8 mouse cellular contexts compared by ENCODE assay signal in genomic region chr11:102990152-102990663, GRCm38 (mm10). TPM values are rescaled to one million over a fixed set of nuclear protein-coding genes. Genes with fewer than 3 reads are reported as not detected.
A peak's percentile ranks its signal among the peaks of the same experiment; 100 is the strongest.
DNase-seq lines count a peak whose midpoint lies in the region; ATAC-seq lines count a peak whose summit lies in the region.

No protein-coding gene starts in this region.

- peak overlapping the region; percentile 60 for H3K9ac ChIP-seq in forebrain, embryonic 13.5 days
- H3K9ac ChIP-seq in liver, embryonic 11.5 days (ENCODE audit: low read depth, low read length), result no peak overlapping the region
- H3K9ac ChIP-seq in neural tube, embryonic 15.5 days (replicated peaks), result peak overlapping the region; percentile 36

- peaks cover 45% of the 10 kb centered on the region for H3K27me3 ChIP-seq in forebrain, embryonic 13.5 days
- H3K27me3 ChIP-seq in liver, embryonic 11.5 days (replicated peaks; ENCODE audit: control insufficient read depth, insufficient read depth, low read length), result peaks cover 54% of the 10 kb centered on the region
- H3K27me3 ChIP-seq in neural tube, embryonic 15.5 days (replicated peaks), result peaks cover 33% of the 10 kb centered on the region

- H3K27ac ChIP-seq in brown adipose tissue, adult 24 weeks (replicated peaks; ENCODE audit: low read depth, low read length), result no peak overlapping the region
- no peak overlapping the region for H3K27ac ChIP-seq in forebrain, embryonic 13.5 days
- no peak overlapping the region for H3K27ac ChIP-seq in liver, embryonic 11.5 days (ENCODE audit: low read depth, low read length)
- H3K27ac ChIP-seq in neural tube, embryonic 15.5 days (replicated peaks), result no peak overlapping the region

- 0 out of 2 replicates have a peak, but pooled peaks have one; percentile 26 for ATAC-seq in forebrain, embryonic 13.5 days
- peak; percentile 35; the same call in 1 of the 2 replicates for ATAC-seq in liver, embryonic 11.5 days (replicated peaks; ENCODE audit: low FRiP score)
- no peak for ATAC-seq in neural tube, embryonic 15.5 days (ENCODE audit: low FRiP score)

- no peaks in the 10 kb centered on the region for H3K4me1 ChIP-seq in brown adipose tissue, adult 24 weeks (ENCODE audit: control insufficient read depth, insufficient read depth, insufficient read length, low read length)
- peaks cover 32% of the 10 kb centered on the region for H3K4me1 ChIP-seq in forebrain, embryonic 13.5 days
- H3K4me1 ChIP-seq in liver, embryonic 11.5 days (replicated peaks; ENCODE audit: control insufficient read depth, insufficient read depth, low read length), result peaks cover 8% of the 10 kb centered on the region; the same call in 1 of the 2 replicates
- H3K4me1 ChIP-seq in neural tube, embryonic 15.5 days, result peaks cover 27% of the 10 kb centered on the region

- peaks cover 14% of the 10 kb centered on the region for H3K36me3 ChIP-seq in forebrain, embryonic 13.5 days (ENCODE audit: poor library complexity, severe bottlenecking)
- H3K36me3 ChIP-seq in liver, embryonic 11.5 days (ENCODE audit: control insufficient read depth, insufficient read depth, low read length), result peaks cover 11% of the 10 kb centered on the region
- H3K36me3 ChIP-seq in neural tube, embryonic 15.5 days, result peaks cover 12% of the 10 kb centered on the region

- no peaks in the 10 kb centered on the region for H3K9me3 ChIP-seq in forebrain, embryonic 13.5 days (replicated peaks)
- no peaks in the 10 kb centered on the region for H3K9me3 ChIP-seq in liver, embryonic 11.5 days (ENCODE audit: control insufficient read depth, low read length)
- H3K9me3 ChIP-seq in neural tube, embryonic 15.5 days (replicated peaks), result no peaks in the 10 kb centered on the region

- WGBS in forebrain, embryonic 13.5 days, result 2% methylated on average over 29 of the region's 29 CpGs
- 3% methylated on average over 29 of the region's 29 CpGs for WGBS in liver, embryonic 11.5 days
- WGBS in neural tube, embryonic 15.5 days, result 2% methylated on average over 29 of the region's 29 CpGs

- DNase-seq in layer of hippocampus, postnatal 10 days (ENCODE audit: low spot score in 2 of 2), result peak; percentile 58 to 73
- DNase-seq in layer of hippocampus, adult 8-10 months (ENCODE audit: low spot score in 2 of 2), result no peak
- DNase-seq in induced T-regulatory cell, adult 2 months (ENCODE audit: low read depth), result peak; percentile 40
- no peak for DNase-seq in liver, embryonic 11.5 days (ENCODE audit: low spot score)
- DNase-seq in yolk sac, embryonic 10.5 days (ENCODE audit: low spot score), result no peak

- peak overlapping the region; percentile 45 for H3K4me3 ChIP-seq in brown adipose tissue, adult 24 weeks (ENCODE audit: insufficient read depth, low read depth, low read length)
- peak overlapping the region; percentile 39 for H3K4me3 ChIP-seq in forebrain, embryonic 13.5 days
- peak overlapping the region; percentile 34 for H3K4me3 ChIP-seq in liver, embryonic 11.5 days (ENCODE audit: low read depth, low read length)
- peak overlapping the region; percentile 32 for H3K4me3 ChIP-seq in neural tube, embryonic 15.5 days (replicated peaks)

- peak overlapping the region; percentile 69 for H3K4me2 ChIP-seq in forebrain, embryonic 13.5 days
- peak overlapping the region; percentile 72 for H3K4me2 ChIP-seq in liver, embryonic 11.5 days
- peak overlapping the region; percentile 72 for H3K4me2 ChIP-seq in neural tube, embryonic 15.5 days

RNA-seq across cellular contexts. Expression of gene Nmt1, which starts 37.8 kb away (rescaled TPM):
- total RNA-seq in layer of hippocampus, postnatal 10 days (2021), result 10 to 100 TPM; 79.7 to 87.3 TPM
- 100 to 1,000 TPM; 152 to 165 (median 160) TPM for total RNA-seq in layer of hippocampus, adult 8-10 months (2022)
- polyA plus RNA-seq in brown adipose tissue, adult 24 weeks (2012; ENCODE audit: insufficient read depth, insufficient read length, missing spikeins), result 52.6 and 57.2 TPM in 2 replicates
- polyA plus RNA-seq in forebrain, embryonic 13.5 days (2015; fragmentation: Nextera tagmentation; extraction: Ambion mirVana), result 47.3 and 53.9 TPM in 2 replicates
- 67.8 and 74.6 TPM in 2 replicates for polyA plus RNA-seq in liver, embryonic 11.5 days (2014; fragmentation: Nextera tagmentation; extraction: Ambion mirVana)
- 33.8 and 39.3 TPM in 2 replicates for polyA plus RNA-seq in neural tube, embryonic 15.5 days (2015; fragmentation: Nextera tagmentation; extraction: Ambion mirVana)

RNA-seq across cellular contexts. Expression of gene Dcakd, which starts 37.9 kb away (rescaled TPM):
- 100 to 1,000 TPM; 117 to 118 TPM for total RNA-seq in layer of hippocampus, postnatal 10 days (2021)
- 10 to 100 TPM; 55.2 to 71.2 (median 63.6) TPM for total RNA-seq in layer of hippocampus, adult 8-10 months (2022)
- 25.6 and 25.9 TPM in 2 replicates for polyA plus RNA-seq in brown adipose tissue, adult 24 weeks (2012; ENCODE audit: insufficient read depth, insufficient read length, missing spikeins)
- polyA plus RNA-seq in forebrain, embryonic 13.5 days (2015; fragmentation: Nextera tagmentation; extraction: Ambion mirVana), result 182 and 195 TPM in 2 replicates
- polyA plus RNA-seq in liver, embryonic 11.5 days (2014; fragmentation: Nextera tagmentation; extraction: Ambion mirVana), result 109 and 114 TPM in 2 replicates
- 149 and 153 TPM in 2 replicates for polyA plus RNA-seq in neural tube, embryonic 15.5 days (2015; fragmentation: Nextera tagmentation; extraction: Ambion mirVana)

RNA-seq across cellular contexts. Expression of gene C1ql1, which starts 43.7 kb away (rescaled TPM):
- 10 to 100 TPM; 32.3 to 37.5 TPM for total RNA-seq in layer of hippocampus, postnatal 10 days (2021)
- total RNA-seq in layer of hippocampus, adult 8-10 months (2022), result 10 to 100 TPM; 13.9 to 19.7 (median 16.6) TPM
- polyA plus RNA-seq in brown adipose tissue, adult 24 weeks (2012; ENCODE audit: insufficient read depth, insufficient read length, missing spikeins), result not detected in 2 replicates
- 1.4 and 1.5 TPM in 2 replicates for polyA plus RNA-seq in forebrain, embryonic 13.5 days (2015; fragmentation: Nextera tagmentation; extraction: Ambion mirVana)
- 0.78 and 1.1 TPM in 2 replicates for polyA plus RNA-seq in liver, embryonic 11.5 days (2014; fragmentation: Nextera tagmentation; extraction: Ambion mirVana)
- polyA plus RNA-seq in neural tube, embryonic 15.5 days (2015; fragmentation: Nextera tagmentation; extraction: Ambion mirVana), result 4.4 TPM in 2 replicates

Comparison
In these comparisons a context has a peak if more than half of its experiments do, and no peak if none do; other contexts are left out.
1. DNase-seq: peak in layer of hippocampus, postnatal 10 days (2 of 2) and induced T-regulatory cell, adult 2 months (single experiment); none in layer of hippocampus, adult 8-10 months (0 of 2), liver, embryonic 11.5 days (single experiment) and yolk sac, embryonic 10.5 days (single experiment).
2. Peak in every context shown above with its lines, with median percentiles within 50 percentile points of each other: H3K4me3 ChIP-seq and H3K4me2 ChIP-seq.